Mouse (Mus musculus) heart, postnatal 0 days (tissue): ENCODE measurements around the gene Fam178b.

Experiments used
- CTCF ChIP-seq: IDR thresholded peaks from 2 replicates; pipeline ENCODE4 v1.5.1; 2016; ENCODE audit warnings: antibody characterized with exemption, control low read depth, low read depth
- EP300 ChIP-seq: IDR thresholded peaks from 2 replicates; pipeline ENCODE4 v1.6.1; 2016; ENCODE audit warnings: antibody characterized with exemption, low read depth

- no peak for TF ChIP-seq EP300
- TF ChIP-seq CTCF = 0 out of 2 replicates have a peak, but pooled peaks have one; percentile 1
Measured at GRCm38 (mm10) chr1:36545845-36546600, 137.0 kb downstream of the Fam178b start.
